Mouse (Mus musculus) regulatory T cell (primary cell): ENCODE measurements around the gene Mrpl50.

Experiments
- in situ Hi-C: fragments of 300-600 bp; cut with MboI, MseI; formaldehyde crosslinking; loops from one replicate; pipeline ENCODE4 v1.15.1; 2025; ENCODE audit warnings: high pct_unique_total_duplicates

The Mrpl50 gene

DNA sequence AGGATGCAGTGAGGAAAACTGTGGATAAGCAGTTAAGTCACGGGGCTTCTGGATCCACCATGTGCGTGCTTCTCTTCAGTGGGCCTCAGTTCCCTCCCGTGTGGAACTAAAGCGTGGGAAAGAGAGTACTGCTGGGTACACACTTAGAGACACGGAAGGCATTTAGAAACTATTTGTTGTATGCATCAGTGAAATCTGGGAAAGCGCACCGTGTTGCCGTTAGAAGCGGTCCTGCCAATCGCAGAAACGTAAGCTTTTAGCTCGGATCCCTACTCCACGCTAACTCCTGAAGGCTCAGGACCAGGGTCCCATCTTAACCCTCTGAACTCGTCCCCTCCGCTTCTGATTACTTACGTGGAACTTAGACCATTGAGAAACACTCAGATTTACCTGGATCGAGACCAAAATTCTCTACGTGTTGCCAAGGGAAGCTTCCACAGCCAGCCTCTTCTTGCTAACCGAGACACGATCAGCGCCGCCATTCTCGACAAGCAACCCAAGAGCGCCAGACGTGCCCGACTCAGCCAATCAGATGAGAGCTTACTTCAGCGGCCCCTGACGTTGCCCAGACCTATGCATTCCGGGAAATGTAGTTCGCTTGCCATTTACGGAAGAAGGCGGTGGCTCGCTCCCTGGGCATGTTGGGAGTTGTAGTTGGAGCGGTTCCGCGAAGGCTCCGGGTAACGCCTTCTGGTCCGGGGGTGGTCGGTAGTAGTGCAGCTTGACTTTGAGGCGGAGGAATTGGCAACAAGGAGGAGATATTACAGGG, at the start of gene Mrpl50, which contains the start of gene Zfp189:
TSS of gene Mrpl50 (minus strand) at position 522 of the 769 bp plus-strand sequence.
TSS of gene Zfp189 (plus strand) at position 605 of the 769 bp plus-strand sequence.
- in situ Hi-C loops = loop anchor here (5.0 kb wide), 1 partner anchor 112 kb away; the partner anchor contains the start of gene Rnf20

DNA sequence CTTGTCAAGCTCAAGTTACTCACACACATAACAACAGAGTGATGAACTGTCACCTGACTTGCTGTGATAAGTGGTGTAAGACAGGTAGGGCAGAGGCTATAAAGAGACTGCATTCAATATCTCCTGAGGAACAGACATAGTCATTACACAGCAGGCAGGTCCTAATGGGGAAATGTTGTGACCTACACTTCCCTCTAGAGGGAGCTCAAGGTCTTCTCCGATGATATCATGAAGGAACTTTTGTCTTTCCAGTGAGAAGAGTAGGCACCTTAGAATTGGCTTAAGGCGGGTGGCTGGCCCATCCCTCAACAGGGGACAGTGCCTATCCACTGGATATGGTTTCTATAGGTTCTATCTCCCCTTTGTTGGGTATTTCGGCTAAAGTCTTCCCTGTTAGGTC, 46.7 kb upstream of the Mrpl50 start:
- in situ Hi-C loops = loop anchor here (5.0 kb wide), 1 partner anchor 60 kb away; no protein-coding TSS in a partner anchor

DNA sequence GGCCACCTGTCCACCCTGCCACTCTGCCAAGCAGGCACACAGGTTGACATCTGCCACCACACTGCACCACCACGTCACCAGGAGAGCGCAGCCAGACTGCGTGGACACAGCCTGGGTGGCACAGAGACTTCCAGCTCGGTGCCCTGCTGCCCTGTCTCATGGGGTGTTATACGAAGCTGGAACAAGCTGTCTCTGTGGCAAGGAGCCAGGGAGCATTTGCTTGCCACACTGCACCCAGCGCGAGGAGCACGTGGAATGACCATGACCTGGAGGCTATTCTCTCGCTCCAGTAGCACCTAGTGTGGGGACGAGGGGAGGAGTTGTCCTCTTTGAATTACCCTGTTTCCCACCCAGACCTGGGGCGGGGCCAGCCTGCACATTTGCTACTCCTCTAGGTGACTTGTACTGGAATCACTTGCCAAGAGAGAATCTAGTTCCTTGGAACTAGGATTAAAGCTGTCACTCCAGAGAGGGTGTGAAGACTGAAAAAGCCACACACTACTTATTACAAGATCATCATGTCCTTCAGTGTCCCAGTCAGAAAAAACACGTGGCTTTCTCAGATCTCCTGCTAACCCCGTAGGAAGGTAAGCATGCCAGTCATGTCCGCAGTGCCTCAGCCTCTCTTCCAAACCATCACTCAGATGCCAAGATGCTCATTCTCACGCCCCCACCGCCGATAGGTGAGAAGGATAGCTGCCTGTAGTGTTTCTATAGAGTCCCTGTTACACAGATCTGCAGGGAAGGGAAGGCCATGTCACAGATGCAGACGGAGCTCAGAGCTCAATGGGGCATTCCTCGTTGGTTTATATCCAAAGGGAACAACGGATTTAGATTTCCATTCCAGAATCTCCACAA, 39.3 kb upstream of the Mrpl50 start:
- in situ Hi-C loops = no loop called here

DNA sequence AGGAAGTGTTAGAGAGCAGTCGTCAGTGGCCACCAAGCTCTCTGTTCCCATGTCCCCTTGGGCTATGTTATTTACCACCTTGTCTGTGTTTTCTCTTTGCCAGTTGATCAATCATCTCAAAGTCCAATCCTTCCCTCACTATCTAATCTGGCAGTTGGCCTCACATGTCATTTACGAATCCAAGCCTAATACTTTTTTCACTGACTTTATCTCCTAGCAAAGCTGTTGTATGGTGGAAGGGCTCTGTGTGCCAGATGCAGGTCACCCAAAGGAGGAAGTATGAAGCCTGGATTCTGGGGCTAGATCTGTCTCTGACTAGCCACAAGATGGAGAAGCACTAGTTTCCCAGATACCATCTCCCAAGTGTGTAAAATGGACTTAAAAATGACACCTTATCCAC, 37.3 kb upstream of the Mrpl50 start:
- in situ Hi-C loops = no loop called here

DNA sequence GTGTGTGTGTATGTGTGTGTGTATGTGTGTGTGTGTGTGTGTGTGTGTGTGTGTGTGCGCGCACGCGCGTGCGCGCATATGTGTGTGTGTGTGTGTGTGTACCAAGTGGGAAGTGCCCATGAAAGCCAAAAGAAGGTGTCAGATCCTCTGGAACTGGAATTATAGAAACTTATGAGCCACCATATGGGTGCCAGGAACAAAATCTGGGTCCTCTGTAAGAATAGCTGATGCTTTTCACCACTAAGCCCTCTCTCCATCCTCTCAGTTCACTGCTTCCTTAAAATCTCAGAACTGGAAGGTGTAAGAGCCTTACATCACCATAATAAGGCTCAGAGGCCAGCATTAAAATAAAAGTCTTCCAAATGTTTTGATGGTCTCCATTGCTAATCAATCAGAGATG, 36.5 kb upstream of the Mrpl50 start:
- in situ Hi-C loops = no loop called here

DNA sequence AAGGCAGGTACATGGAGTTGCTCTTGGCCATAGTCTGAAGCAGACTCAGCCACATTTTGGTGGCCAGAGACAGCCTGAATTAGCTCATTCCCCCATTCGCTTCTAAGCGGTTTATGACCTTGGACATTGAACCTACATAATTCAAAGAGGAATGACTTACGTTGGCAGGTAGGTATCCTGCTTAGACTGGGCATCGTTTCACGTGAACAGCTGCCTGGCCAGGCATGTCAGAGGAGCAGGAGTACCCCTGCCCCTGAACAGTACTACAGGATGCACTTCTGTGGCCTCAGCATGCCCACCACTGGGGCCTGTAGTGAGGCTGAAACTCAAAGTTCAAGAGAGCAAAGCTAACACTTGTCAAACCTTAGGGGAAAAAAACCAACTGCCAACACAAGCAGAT, 32.5 kb upstream of the Mrpl50 start:
- in situ Hi-C loops = no loop called here

DNA sequence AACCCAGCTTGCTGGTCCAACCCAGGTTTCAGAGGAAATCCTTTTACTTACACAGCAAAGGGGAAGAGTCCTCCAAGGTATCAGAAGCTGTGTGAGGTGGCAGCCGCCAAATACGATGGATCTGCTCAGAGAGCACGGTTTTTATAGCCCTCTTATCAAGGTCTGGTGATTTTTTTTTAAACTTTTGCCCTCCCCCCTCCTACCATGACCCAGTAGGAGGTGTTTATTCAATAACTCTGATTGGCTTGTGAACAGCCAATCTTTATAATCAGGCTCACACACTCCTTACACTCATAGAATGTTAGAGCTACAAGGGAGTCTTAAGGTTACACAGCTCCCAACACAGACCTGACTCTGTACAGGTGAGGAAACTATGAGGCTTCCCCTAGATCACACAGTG, 28.5 kb upstream of the Mrpl50 start, which contains the start of gene Aldob:
TSS of gene Aldob (minus strand) at position 164 of the 400 bp plus-strand sequence.
- in situ Hi-C loops = no loop called here

DNA sequence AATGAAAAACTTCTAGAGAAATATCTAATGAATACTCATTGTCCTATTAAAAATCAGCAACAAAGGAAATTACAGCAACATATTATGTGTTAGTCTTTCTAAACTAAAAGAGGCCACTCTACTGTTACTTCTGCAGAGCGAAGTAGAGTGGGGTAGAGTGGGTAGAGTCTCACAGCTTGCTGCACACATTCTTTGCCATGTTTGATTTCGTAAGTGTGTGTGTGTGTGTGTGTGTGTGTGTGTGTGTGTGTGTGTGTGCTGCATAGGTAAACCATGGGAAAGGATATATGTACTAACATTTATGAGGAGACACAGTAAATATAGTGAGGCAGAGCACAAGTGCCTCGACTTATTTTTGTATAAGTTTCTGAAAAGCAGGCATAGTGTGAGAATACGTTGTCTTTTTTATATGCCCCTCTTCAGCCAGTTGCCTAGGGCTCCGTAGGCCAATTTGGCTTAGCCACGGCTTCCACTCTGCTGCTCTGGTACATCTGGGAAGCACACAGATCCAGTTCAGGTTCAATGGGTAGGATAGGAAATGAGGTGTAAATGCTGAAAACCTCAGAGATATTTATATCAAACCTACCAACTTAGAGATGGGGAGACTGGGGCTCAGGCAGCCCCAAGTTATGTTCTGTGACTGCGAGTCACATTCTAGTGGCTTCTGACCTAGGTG, 26.8 kb upstream of the Mrpl50 start:
- in situ Hi-C loops = no loop called here

DNA sequence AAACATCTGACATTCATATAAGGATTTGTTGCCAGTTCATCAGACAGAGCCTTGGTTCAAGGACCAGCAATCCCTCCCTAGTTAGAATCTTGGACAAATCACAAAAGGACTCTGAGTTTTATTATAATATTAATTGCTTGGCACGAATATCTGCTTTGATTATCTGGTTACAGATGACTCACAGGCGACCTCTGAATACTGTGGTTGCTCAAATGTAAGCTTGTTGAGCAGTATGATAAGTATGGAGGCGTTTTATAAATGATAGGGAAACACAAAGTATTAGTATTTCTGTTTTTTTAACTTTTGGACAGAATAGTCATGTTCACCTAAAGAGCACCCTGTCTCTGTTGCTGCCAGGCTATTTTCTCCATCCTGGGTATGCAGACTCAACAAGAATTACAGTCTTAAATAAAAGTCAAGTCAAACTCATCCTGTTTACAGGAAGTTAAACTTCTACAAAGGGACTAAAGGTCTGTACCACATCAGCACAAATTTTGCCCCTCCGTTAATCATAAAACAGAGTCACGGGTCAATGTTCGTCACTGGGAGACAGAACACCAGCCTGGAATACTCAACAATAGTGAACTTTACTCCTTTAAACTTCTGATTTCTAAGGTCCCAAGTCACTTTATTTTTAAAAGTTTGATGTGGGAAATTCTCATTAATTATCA, 26.1 kb upstream of the Mrpl50 start:
- in situ Hi-C loops = no loop called here

DNA sequence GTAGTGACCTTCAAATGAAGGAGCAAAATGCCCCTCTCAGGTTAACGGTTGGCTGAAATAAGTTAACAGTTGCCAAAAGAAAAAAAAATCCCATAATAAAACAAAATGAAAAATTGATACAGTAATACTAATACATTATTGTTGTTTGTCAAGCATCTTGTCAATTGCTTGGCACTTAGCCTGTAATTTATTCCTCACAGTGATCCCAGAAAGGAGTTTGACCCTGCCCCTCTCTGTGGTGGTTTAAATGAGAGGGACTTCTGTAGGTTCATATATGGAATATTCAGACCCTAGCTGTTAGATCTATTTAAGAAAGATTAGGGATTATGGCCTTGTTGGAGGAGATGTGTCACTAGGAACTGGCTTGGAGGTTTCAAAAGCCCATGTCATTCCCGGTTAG, 25.1 kb upstream of the Mrpl50 start:
- in situ Hi-C loops = no loop called here

DNA sequence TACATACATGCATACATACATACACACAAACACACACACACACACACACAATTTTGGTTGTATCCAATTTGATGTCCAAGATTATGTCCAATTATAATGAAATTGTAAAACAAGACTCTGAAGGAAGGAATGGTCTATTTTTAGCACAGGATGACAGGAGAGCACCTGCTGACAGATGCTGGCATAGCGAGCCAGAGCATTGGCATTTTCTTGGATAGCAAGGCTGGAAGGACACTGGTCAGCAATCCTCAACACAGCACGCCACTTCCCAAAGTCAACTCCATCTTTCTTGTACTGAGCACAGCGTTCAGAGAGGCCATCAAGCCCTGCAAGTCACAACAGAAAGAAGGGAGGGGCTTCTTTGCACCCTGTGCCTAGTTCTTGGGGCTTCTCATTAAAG, 20.1 kb upstream of the Mrpl50 start:
- in situ Hi-C loops = no loop called here

DNA sequence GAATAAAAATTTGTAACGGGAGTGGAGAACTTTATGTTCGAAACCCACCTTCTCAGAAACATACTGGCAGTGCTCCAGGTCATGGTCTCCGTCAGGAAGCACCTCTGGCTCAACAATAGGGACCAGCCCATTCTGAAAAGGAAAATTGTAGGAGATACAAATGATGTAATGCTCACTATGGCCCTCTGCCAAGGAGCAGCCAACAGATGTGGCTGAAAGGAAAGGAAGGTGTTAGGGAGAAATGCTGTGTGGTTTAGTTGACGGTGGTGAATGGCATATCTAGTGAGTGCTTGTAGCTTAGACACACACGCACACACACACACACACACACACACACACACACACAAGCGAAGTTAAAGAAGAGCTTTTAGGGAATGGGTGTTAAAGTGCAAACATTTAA, 18.8 kb upstream of the Mrpl50 start:
- in situ Hi-C loops = no loop called here

DNA sequence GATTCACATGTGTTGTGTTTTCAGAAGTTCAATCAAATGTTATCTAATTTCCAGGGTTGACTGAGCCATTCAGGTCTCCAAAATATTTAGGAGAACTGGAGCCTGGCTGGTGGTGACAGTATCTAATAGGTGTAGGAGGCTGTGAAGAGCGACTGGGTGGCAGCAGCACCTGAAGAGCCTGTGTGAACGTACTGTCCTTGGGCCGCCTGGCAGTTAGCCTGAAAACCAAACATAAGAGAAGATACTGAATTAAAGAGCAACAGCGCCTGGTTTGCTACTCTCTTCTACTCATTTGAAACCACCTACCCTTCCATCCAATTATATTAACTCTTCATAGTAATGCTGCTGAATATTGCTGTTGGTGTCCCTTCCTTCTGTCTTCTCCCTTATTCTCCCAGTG, 15.8 kb upstream of the Mrpl50 start:
- in situ Hi-C loops = no loop called here

DNA sequence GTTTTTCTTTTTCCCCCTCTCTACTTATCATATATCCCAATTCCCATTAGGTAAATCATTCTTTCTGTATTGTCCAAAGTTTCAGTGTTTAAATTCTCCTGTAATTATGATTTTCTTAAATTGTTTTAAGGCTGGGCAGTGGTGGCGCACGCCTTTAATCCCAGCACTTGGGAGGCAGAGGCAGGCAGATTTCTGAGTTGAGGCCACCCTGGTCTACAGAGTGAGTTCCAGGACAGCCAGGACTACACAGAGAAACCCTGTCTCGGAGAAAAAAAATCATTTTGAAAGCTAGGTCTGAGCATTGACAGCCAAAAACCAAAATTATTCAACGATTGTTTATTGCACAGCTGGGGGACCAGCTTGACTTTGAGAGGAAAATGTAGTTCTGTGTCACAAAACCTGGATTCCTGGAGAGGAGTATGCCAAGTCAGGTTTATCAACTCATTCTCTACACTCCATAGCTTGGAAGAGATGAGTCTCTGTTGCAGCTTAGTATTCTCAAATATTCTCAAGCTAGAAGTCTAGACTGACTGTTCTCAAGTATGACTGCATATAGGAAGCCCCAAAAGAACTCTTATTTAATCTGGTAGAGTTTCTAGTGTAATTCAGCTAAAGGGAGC, 14.9 kb upstream of the Mrpl50 start:
- in situ Hi-C loops = no loop called here

DNA sequence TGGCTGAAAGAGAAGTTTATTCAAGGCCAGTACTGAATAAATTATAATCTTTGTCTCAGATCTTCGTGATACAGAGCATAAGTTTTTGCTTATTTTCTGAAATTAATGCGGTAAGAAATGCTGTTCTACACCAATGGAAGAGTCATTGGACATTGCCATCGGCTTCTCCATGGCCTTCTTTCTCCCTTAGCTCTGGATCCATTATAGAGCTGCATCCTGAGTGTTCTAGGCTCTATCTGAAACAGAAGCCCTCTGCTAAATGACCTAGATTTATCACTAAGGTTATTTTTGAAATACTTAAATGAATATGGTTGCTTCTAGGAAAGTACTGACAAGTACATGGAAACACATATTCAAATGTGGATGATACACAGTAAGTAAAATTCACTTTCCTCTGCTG, 14.1 kb upstream of the Mrpl50 start:
- in situ Hi-C loops = no loop called here

DNA sequence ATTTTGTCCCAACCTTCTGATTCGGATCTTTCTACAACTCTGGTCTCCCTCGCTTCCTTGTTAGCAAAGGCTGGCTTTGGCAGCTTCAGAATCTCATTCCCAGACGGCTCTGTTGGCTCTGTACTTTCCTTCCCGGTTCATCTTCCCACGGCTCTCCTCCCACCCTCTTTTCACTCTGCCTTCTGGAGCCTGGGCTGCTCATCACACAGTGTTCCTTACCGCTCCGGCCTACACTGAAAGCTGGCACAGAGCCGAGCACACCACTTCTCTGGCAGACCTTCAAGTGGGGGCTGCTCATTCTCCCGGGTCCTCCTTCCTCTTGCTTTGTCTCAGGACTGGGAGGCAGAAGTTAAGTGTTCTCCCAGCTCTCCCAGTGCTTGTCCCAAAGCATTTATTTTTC, 1.7 kb upstream of the Mrpl50 start:
- in situ Hi-C loops = loop anchor here (5.0 kb wide), 1 partner anchor 110 kb away; the partner anchor contains the start of gene Rnf20

DNA sequence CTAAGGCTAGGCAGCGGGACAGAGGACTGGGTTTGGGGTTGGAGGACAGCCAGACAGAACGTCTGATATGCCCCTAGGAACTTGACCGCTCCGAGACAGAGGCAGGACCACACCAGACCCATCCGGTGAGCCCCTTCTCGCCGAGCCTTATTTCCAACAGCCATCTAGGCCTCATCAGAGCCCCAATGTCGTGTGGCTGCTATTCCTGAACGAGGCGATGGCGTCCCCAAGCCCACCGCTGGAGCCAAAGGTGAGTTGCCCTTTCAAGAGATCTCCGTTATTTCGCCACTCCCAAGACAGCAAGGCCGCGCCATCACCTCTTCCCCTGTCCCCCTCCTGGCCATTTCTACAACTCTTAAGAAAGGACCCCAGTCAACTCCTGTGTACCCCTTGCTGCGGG, 453 bp upstream of the Mrpl50 start:
- in situ Hi-C loops = loop anchor here (5.0 kb wide), 1 partner anchor 111 kb away; the partner anchor contains the start of gene Rnf20

DNA sequence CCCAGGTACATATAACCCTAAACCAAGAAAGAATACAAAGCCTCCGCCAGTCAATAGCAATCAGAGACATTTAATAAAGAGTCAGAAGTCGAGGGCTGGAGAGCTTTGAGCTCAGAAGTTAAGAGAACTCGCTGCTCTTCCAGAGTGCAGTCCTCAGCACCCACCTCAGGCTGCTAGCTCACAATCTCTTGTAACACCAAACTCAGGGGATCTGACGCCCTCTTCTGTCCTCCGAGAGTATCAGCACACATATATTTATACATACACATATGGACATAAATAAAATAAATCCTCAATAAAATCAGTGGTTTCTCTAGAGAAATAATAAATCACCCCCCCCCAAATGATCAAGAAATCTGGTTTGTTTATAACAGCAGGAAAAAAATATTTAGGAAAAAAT, 1.4 kb downstream of the Mrpl50 start:
- in situ Hi-C loops = no loop called here

DNA sequence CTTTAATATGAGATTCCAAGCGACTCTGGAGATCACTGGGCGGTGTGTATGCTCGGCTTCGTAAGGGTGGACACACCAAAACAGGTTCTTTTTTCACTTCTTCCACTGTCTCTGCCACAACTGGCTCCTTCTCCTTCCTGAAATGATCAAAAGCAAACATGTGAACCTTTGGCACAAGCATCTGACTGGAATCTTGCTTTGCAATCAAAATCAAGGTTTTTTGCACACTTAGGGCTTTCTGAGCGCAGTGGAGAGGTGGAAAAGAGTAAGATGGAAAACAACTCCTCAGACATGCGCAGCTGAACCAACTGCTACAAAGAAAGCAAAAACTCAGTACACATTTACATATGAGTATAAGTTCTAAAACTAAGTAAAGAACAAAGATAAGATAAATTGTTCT, 6.5 kb downstream of the Mrpl50 start:
- in situ Hi-C loops = no loop called here

DNA sequence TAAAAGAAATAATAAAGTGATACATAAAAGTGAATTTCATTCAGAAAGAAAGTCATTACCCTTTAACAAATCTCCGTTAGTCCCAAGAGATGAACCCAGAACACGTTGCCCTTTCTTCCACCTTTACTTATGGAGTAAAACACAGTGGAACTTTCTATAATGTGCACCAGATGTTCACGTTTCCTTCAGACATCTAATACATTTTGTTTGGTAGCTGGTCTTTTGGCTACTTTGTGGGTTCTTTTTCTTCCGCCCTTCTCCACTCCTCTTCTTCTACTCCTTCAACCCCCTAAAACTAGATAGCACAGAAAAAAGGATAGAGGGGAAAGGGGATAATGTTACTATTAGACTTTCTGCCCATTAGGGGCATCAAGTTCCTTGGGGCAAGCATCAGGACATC, 8.3 kb downstream of the Mrpl50 start:
- in situ Hi-C loops = no loop called here
